Mouse (Mus musculus): ENCODE measurements around the gene Ttc3. TPM values are rescaled to one million over a fixed set of nuclear protein-coding genes. Genes with fewer than 3 reads are reported as not detected.
"Not testable (repeated sequence)": the region's sequence is repeated elsewhere in the genome, so short reads cannot be mapped to it uniquely, and the experiment has no call there.

Ttc3 gene
- total RNA-seq, 2 experiments from 2014 or later: 704 to 759 TPM

DNA sequence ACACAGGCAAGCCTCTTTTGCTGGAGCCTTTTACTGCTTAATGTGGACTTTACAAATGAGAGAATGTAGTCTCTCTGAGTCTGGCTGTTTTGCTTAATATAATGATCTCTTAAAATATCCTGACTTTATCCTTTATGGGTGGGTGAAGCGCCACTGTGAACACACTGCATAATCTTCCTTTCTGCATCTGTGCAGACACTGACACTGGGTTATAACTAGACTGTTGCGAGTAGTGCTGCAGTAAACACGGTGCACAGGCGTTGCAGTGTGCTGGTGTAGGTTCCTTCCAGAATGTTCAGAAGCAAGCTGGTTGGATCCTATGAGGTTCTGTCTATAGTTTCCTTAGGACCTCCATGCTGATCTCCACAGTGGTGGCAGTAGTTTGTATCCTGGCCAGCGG lies 118.9 kb downstream of the Ttc3 start:
- DNase-seq (ENCODE audit: low spot score in 2 of 2): no peak

GRCm38 (mm10) chr16:94497176-94497575 lies 126.8 kb downstream of the Ttc3 start:
- DNase-seq (ENCODE audit: low spot score in 2 of 2): not testable (repeated sequence)

GRCm38 (mm10) chr16:94497911-94498310 lies 127.5 kb downstream of the Ttc3 start:
- peak; percentile 26 to 66 for DNase-seq (ENCODE audit: low spot score in 2 of 2)

GRCm38 (mm10) chr16:94504192-94504591 lies 133.8 kb downstream of the Ttc3 start:
- no peak for DNase-seq (ENCODE audit: low spot score in 2 of 2)

DNA sequence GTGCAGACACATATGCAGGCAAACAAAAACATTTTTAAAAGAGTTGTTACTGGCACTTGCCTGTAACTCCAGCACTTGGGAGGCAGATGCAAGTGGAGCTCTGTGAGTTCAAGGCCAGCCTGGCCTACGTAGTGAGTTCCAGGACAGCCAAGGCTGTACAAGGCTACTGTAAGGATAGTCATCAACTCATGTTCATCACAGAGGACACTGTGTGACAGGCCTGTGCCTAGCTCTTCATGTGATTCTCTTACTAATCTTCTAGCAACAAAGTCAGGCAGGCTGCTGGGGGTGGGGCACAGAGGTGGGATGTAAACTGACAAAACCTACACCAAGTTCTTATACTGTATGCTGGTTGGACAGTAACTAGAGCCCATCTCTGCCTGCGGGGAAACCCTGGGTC lies 136.7 kb downstream of the Ttc3 start:
- no peak for DNase-seq (ENCODE audit: low spot score in 2 of 2)

GRCm38 (mm10) chr16:94508769-94509168 lies 138.4 kb downstream of the Ttc3 start:
- DNase-seq (ENCODE audit: low spot score in 2 of 2): no peak

DNA sequence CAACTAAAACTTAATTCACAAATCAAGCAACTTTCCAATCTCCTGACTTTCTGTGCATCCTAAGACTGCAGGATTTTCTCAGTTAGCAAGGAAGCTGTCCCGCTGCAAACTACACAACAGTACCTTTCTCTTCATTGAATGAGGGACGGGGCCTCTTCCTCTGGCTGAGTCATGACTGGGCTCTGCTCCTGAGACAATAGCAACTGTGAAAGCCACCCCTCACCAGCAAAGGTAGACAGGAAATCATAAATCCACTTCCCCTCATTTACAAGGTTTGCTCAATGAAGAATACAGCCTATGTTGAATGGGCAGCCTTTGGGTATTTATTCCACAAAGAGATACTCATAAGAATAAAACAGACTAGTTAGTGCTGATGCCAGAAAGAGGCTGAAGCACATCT lies 139.6 kb downstream of the Ttc3 start:
- DNase-seq (ENCODE audit: low spot score in 2 of 2): no peak

DNA sequence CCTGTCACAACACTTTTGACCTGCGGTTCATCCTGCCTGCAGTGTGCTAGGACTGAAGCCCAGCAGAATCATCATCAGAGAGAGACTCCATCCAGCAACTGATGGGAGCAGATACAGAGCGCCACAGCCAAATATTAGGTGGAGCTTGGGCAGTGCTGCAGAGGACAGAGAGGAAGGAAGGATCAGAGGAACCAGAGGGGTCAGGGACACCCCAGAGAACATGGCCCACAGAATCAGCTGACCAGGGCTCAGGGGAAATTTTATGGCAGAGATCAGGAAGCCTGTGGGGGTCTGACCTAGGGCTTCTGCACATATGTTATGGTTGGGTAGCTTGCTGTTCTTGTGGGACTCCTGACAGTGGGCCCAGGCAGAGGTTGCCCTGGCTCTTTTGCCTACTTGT lies 147.2 kb downstream of the Ttc3 start:
- DNase-seq (ENCODE audit: low spot score in 2 of 2): no peak

Other genes starting within 250 kb of the Ttc3 start
- 10 to 100 TPM; 12.8 to 13.7 TPM for gene Hlcs, start 57.0 kb upstream of the Ttc3 start, total RNA-seq (2021)
- gene Ripply3, start 42.2 kb upstream of the Ttc3 start, total RNA-seq (2021): not detected
- gene Pigp, start 1.2 kb downstream of the Ttc3 start, total RNA-seq (2021): 10 to 100 TPM; 48.1 to 50.9 TPM
- 10 to 100 TPM; 35.1 to 35.6 TPM for gene Vps26c, start 156.2 kb downstream of the Ttc3 start, total RNA-seq (2021)
- 10 to 100 TPM; 83.0 to 84.1 TPM for gene Dyrk1a, start 199.4 kb downstream of the Ttc3 start, total RNA-seq (2021)

Data from layer of hippocampus, postnatal 14 days (tissue).